Mouse (Mus musculus): ENCODE measurements around the gene 1810013L24Rik. TPM values are rescaled to one million over a fixed set of nuclear protein-coding genes. Genes with fewer than 3 reads are reported as not detected.
A peak's percentile ranks its signal among the peaks of the same experiment; 100 is the strongest.

The 1810013L24Rik gene
- polyA plus RNA-seq (2012; fragmentation: generic; extraction: Trizol): 20.1 TPM
- long read RNA-seq, experiment 1, full-length matches to known transcripts: 1 of 9 reads
- long read RNA-seq, experiment 1, partial matches to known transcripts: 0 of 9 reads
- long read RNA-seq, experiment 1, other reads (novel, unspliced or antisense): 8 of 9 reads
- long read RNA-seq, experiment 2, partial matches to known transcripts: 1 of 7 reads
- long read RNA-seq, experiment 2, other reads (novel, unspliced or antisense): 6 of 7 reads

- peak within 1 kb of the TSS; percentile 93 for H3K4me3 ChIP-seq (ENCODE audit: insufficient read depth, poor library complexity, severe bottlenecking)
- peaks cover 48% of the 10 kb centered on the region for H3K79me2 ChIP-seq (ENCODE audit: control insufficient read depth, insufficient read depth)
- H3K79me3 ChIP-seq (ENCODE audit: low read depth): peaks cover 46% of the 10 kb centered on the region
- H3K27me3 ChIP-seq (ENCODE audit: control insufficient read depth, insufficient read depth, insufficient read length): no peaks in the 10 kb centered on the region
- peak within 1 kb of the TSS; percentile 96 for H3ac ChIP-seq (ENCODE audit: control insufficient read depth, insufficient read length, low read depth)
- TF ChIP-seq MYOG (IDR thresholded peaks at IDR 0.05; ENCODE audit: control insufficient read depth, extremely low read depth, insufficient read length): no peak
- TF ChIP-seq MYOD1 (IDR thresholded peaks at IDR 0.05; ENCODE audit: control insufficient read depth, insufficient read length, low read depth): no peak
- TF ChIP-seq CTCF (IDR thresholded peaks at IDR 0.05; ENCODE audit: control insufficient read depth, insufficient read depth, insufficient read length): no peak
- TF ChIP-seq CEBPB (IDR thresholded peaks at IDR 0.05; ENCODE audit: low read depth): no peak
- no peak for TF ChIP-seq MAX (IDR thresholded peaks at IDR 0.05)
- TF ChIP-seq FOSL1 (IDR thresholded peaks at IDR 0.05; ENCODE audit: insufficient read depth, low read length, poor library complexity, severe bottlenecking): no peak
- TF ChIP-seq USF1 (IDR thresholded peaks at IDR 0.05; ENCODE audit: low read depth): peak; percentile 96
- H3K36me3 ChIP-seq (ENCODE audit: control insufficient read depth, insufficient read depth): peaks cover 31% of the 10 kb centered on the region
These were observed at the start of gene 1810013L24Rik for GRCm38 (mm10) chr16:8829564-8830359. Gene 1810013L24Rik (plus strand): TSS chr16:8830100.

GRCm38 (mm10) chr16:8780187-8780586, 49.7 kb upstream of the 1810013L24Rik start:
- no peaks in the 10 kb centered on the region for H3K79me3 ChIP-seq (ENCODE audit: low read depth)
- no peaks in the 10 kb centered on the region for H3K79me2 ChIP-seq (ENCODE audit: control insufficient read depth, insufficient read depth)
- H3ac ChIP-seq (ENCODE audit: control insufficient read depth, insufficient read length, low read depth): no peak overlapping the region
- no peaks in the 10 kb centered on the region for H3K36me3 ChIP-seq (ENCODE audit: control insufficient read depth, insufficient read depth)
- H3K4me3 ChIP-seq (ENCODE audit: insufficient read depth, poor library complexity, severe bottlenecking): no peak overlapping the region
- TF ChIP-seq CEBPB (IDR thresholded peaks at IDR 0.05; ENCODE audit: low read depth): no peak
- no peak for TF ChIP-seq USF1 (IDR thresholded peaks at IDR 0.05; ENCODE audit: low read depth)
- no peak for TF ChIP-seq MAX (IDR thresholded peaks at IDR 0.05)
- no peak for TF ChIP-seq CTCF (IDR thresholded peaks at IDR 0.05; ENCODE audit: control insufficient read depth, insufficient read depth, insufficient read length)
- no peak for TF ChIP-seq FOSL1 (IDR thresholded peaks at IDR 0.05; ENCODE audit: insufficient read depth, low read length, poor library complexity, severe bottlenecking)
- no peak for TF ChIP-seq MYOG (IDR thresholded peaks at IDR 0.05; ENCODE audit: control insufficient read depth, extremely low read depth, insufficient read length)
- no peak for TF ChIP-seq MYOD1 (IDR thresholded peaks at IDR 0.05; ENCODE audit: control insufficient read depth, insufficient read length, low read depth)
- no peaks in the 10 kb centered on the region for H3K27me3 ChIP-seq (ENCODE audit: control insufficient read depth, insufficient read depth, insufficient read length)

- Histone ChIP-seq H3K36me3 (ENCODE audit: control insufficient read depth, insufficient read depth) (no peaks in the 10 kb centered on the region), H3K4me3 (ENCODE audit: insufficient read depth, poor library complexity, severe bottlenecking) (no peak overlapping the region), H3K79me2 (ENCODE audit: control insufficient read depth, insufficient read depth) (no peaks in the 10 kb centered on the region), H3ac (ENCODE audit: control insufficient read depth, insufficient read length, low read depth) (no peak overlapping the region), H3K79me3 (ENCODE audit: low read depth) (no peaks in the 10 kb centered on the region), H3K27me3 (ENCODE audit: control insufficient read depth, insufficient read depth, insufficient read length) (no peaks in the 10 kb centered on the region)
- no peak for TF ChIP-seq USF1 (IDR thresholded peaks at IDR 0.05; ENCODE audit: low read depth)
- no peak for TF ChIP-seq CEBPB (IDR thresholded peaks at IDR 0.05; ENCODE audit: low read depth)
- TF ChIP-seq MYOD1 (IDR thresholded peaks at IDR 0.05; ENCODE audit: control insufficient read depth, insufficient read length, low read depth): no peak
- TF ChIP-seq FOSL1 (IDR thresholded peaks at IDR 0.05; ENCODE audit: insufficient read depth, low read length, poor library complexity, severe bottlenecking): no peak
- TF ChIP-seq MYOG (IDR thresholded peaks at IDR 0.05; ENCODE audit: control insufficient read depth, extremely low read depth, insufficient read length): no peak
- TF ChIP-seq CTCF (IDR thresholded peaks at IDR 0.05; ENCODE audit: control insufficient read depth, insufficient read depth, insufficient read length): no peak
- TF ChIP-seq MAX (IDR thresholded peaks at IDR 0.05): no peak
These were observed 48.7 kb upstream of the 1810013L24Rik start for GRCm38 (mm10) chr16:8781191-8781590.

- H3K36me3 ChIP-seq (ENCODE audit: control insufficient read depth, insufficient read depth): no peaks in the 10 kb centered on the region
- H3K4me3 ChIP-seq (ENCODE audit: insufficient read depth, poor library complexity, severe bottlenecking): no peak overlapping the region
- H3ac ChIP-seq (ENCODE audit: control insufficient read depth, insufficient read length, low read depth): no peak overlapping the region
- no peaks in the 10 kb centered on the region for H3K27me3 ChIP-seq (ENCODE audit: control insufficient read depth, insufficient read depth, insufficient read length)
- no peaks in the 10 kb centered on the region for H3K79me3 ChIP-seq (ENCODE audit: low read depth)
- TF ChIP-seq MYOG (IDR thresholded peaks at IDR 0.05; ENCODE audit: control insufficient read depth, extremely low read depth, insufficient read length) (no peak), FOSL1 (IDR thresholded peaks at IDR 0.05; ENCODE audit: insufficient read depth, low read length, poor library complexity, severe bottlenecking) (no peak), CTCF (IDR thresholded peaks at IDR 0.05; ENCODE audit: control insufficient read depth, insufficient read depth, insufficient read length) (no peak), USF1 (IDR thresholded peaks at IDR 0.05; ENCODE audit: low read depth) (no peak), MAX (IDR thresholded peaks at IDR 0.05) (no peak), CEBPB (IDR thresholded peaks at IDR 0.05; ENCODE audit: low read depth) (no peak), MYOD1 (IDR thresholded peaks at IDR 0.05; ENCODE audit: control insufficient read depth, insufficient read length, low read depth) (no peak)
- no peaks in the 10 kb centered on the region for H3K79me2 ChIP-seq (ENCODE audit: control insufficient read depth, insufficient read depth)
These were observed 48.2 kb upstream of the 1810013L24Rik start for GRCm38 (mm10) chr16:8781660-8782059.

GRCm38 (mm10) chr16:8783198-8783913, 46.5 kb upstream of the 1810013L24Rik start:
- no peak for TF ChIP-seq USF1 (IDR thresholded peaks at IDR 0.05; ENCODE audit: low read depth)
- TF ChIP-seq CTCF (IDR thresholded peaks at IDR 0.05; ENCODE audit: control insufficient read depth, insufficient read depth, insufficient read length): no peak
- no peak for TF ChIP-seq CEBPB (IDR thresholded peaks at IDR 0.05; ENCODE audit: low read depth)
- TF ChIP-seq MYOD1 (IDR thresholded peaks at IDR 0.05; ENCODE audit: control insufficient read depth, insufficient read length, low read depth): no peak
- TF ChIP-seq MYOG (IDR thresholded peaks at IDR 0.05; ENCODE audit: control insufficient read depth, extremely low read depth, insufficient read length): no peak
- no peak for TF ChIP-seq FOSL1 (IDR thresholded peaks at IDR 0.05; ENCODE audit: insufficient read depth, low read length, poor library complexity, severe bottlenecking)
- no peak for TF ChIP-seq MAX (IDR thresholded peaks at IDR 0.05)
- H3K4me3 ChIP-seq (ENCODE audit: insufficient read depth, poor library complexity, severe bottlenecking): no peak overlapping the region
- no peaks in the 10 kb centered on the region for H3K36me3 ChIP-seq (ENCODE audit: control insufficient read depth, insufficient read depth)

More at GRCm38 (mm10) chr16:8783198-8783913, 46.5 kb upstream of the 1810013L24Rik start:
- H3K79me2 ChIP-seq (ENCODE audit: control insufficient read depth, insufficient read depth): no peaks in the 10 kb centered on the region
- no peaks in the 10 kb centered on the region for H3K79me3 ChIP-seq (ENCODE audit: low read depth)
- H3ac ChIP-seq (ENCODE audit: control insufficient read depth, insufficient read length, low read depth): no peak overlapping the region
- no peaks in the 10 kb centered on the region for H3K27me3 ChIP-seq (ENCODE audit: control insufficient read depth, insufficient read depth, insufficient read length)
